Mouse (Mus musculus): ENCODE data around the gene Colgalt2.

DNA sequence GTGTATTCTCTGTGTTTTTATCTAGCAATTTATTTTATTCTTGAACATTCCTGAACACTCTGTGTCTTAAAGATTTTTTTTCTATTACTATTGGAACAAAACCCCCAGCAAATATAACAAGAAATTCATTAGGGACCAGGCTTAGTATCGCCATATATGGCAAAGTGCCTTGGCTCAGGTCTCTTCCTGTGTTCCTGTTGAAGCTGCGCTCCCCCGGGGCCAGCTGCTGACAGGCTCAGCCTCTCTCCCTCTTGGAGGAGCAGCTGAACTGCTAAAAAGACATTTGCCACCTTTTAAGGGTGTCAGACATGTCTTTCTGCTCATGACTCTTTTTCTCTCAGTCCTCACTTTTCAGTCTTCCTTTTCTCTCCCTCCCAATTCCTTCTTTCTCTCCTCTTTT, 66.7 kb downstream of the Colgalt2 start:
- TF ChIP-seq CTCF (IDR thresholded peaks at IDR 0.05; ENCODE audit: borderline replicate concordance, control insufficient read depth, extremely low read depth, insufficient read depth, low read length, poor library complexity) (no peak), POLR2A (IDR thresholded peaks at IDR 0.05; ENCODE audit: control insufficient read depth, extremely low read depth, insufficient read depth, low read length, poor library complexity) (no peak)

All from thymus, adult 2 months (tissue).